ENCODE assay signal across 9 mouse cellular contexts in the genomic region with DNA sequence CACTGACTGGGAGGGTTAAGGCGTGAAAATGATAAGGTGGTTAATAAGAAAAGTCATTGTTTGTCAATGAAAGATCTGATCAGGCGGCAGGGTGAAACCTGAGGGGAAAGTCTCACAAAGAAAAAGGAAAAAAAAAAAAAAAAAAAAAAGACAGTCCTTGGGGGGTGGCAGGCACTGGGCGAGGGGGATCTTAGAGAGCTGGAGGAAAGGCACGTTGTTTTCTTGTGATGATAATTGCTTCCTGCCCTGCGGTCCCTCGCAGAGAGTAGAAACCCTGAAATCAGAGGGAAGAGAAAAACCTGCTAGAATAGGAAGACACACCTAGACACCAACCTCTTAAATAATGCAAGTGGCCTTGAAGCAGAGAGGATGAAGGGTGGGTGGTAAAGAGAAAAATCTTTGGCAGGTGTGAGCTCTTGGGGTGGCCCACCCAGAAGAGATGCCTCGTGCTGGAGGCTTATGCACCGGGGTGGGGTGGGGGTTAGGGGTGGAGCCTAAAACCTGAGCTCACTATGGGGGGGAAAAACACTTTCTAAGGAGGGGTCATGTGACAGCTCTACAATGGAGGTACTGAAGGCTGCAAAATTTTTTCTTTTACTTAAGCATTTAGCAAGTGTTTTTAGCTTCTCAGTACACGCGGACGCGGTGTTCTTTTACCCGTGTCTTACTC.
DNase-seq lines count a peak whose midpoint lies in the region; ATAC-seq lines count a peak whose summit lies in the region.
"Had no signal": no experiment of that assay in that cellular context is flagged by ENCODE, and none has a peak within 500 bp of the region (broad histone marks: within the 10 kb centered on the region; RNA-seq: fewer than 3 reads in every experiment).

No protein-coding gene starts in this region.

- H3K4me2 ChIP-seq in forebrain, embryonic 13.5 days = peak overlapping the region; percentile 37
- H3K4me2 ChIP-seq in hindbrain, embryonic 16.5 days (ENCODE audit: low read length) = peak overlapping the region; percentile 14; the same call in 1 of the 2 replicates
- peak overlapping the region; percentile 10; the same call in 1 of the 2 replicates for H3K4me2 ChIP-seq in stomach, embryonic 15.5 days
- H3K4me2 ChIP-seq: limb, embryonic 15.5 days had no signal

- no peak overlapping the region for H3K9ac ChIP-seq in forebrain, embryonic 13.5 days
- H3K9ac ChIP-seq in hindbrain, embryonic 16.5 days (ENCODE audit: low read depth, low read length) = peak overlapping the region; percentile 7; the same call in 1 of the 2 replicates
- no peak overlapping the region for H3K9ac ChIP-seq in stomach, embryonic 15.5 days
- H3K9ac ChIP-seq: limb, embryonic 15.5 days had no signal

- no peak for DNase-seq in Muller cell, postnatal 12 days (ENCODE audit: inconsistent ontology term)
- no peak for DNase-seq in kidney, postnatal 36 days
- DNase-seq: right cerebral cortex, postnatal 14 days had no signal

- H3K4me1 ChIP-seq in megakaryocyte, embryonic 14.5 days = peaks cover 14% of the 10 kb centered on the region
- peaks cover 15% of the 10 kb centered on the region for H3K4me1 ChIP-seq in forebrain, embryonic 13.5 days
- peaks cover 8% of the 10 kb centered on the region for H3K4me1 ChIP-seq in hindbrain, embryonic 16.5 days (ENCODE audit: control insufficient read depth, insufficient read depth, low read depth, low read length)
- 0 out of 2 replicates have a peak, but pooled peaks cover 6% of the 10 kb centered on the region for H3K4me1 ChIP-seq in stomach, embryonic 15.5 days

- H3K4me3 ChIP-seq in megakaryocyte, embryonic 14.5 days (replicated peaks) = peak overlapping the region; percentile 79
- peak overlapping the region; percentile 0; the same call in 1 of the 2 replicates for H3K4me3 ChIP-seq in forebrain, embryonic 13.5 days
- H3K4me3 ChIP-seq in hindbrain, embryonic 16.5 days (ENCODE audit: low read length) = no peak overlapping the region
- H3K4me3 ChIP-seq in stomach, embryonic 15.5 days (replicated peaks) = no peak overlapping the region
- H3K4me3 ChIP-seq: limb, embryonic 15.5 days had no signal

- no peaks in the 10 kb centered on the region for H3K36me3 ChIP-seq in megakaryocyte, embryonic 14.5 days (replicated peaks; ENCODE audit: low read length)
- no peaks in the 10 kb centered on the region for H3K36me3 ChIP-seq in forebrain, embryonic 13.5 days (ENCODE audit: poor library complexity, severe bottlenecking)
- H3K36me3 ChIP-seq in hindbrain, embryonic 16.5 days (ENCODE audit: control insufficient read depth, insufficient read depth, low read length) = no peaks in the 10 kb centered on the region
- H3K36me3 ChIP-seq in stomach, embryonic 15.5 days = no peaks in the 10 kb centered on the region
- H3K36me3 ChIP-seq: limb, embryonic 15.5 days had no signal

- H3K27ac ChIP-seq in forebrain, embryonic 13.5 days = no peak overlapping the region
- H3K27ac ChIP-seq in hindbrain, embryonic 16.5 days (ENCODE audit: low read depth, low read length) = no peak overlapping the region
- H3K27ac ChIP-seq in stomach, embryonic 15.5 days = no peak overlapping the region
- H3K27ac ChIP-seq: limb, embryonic 15.5 days had no signal

- no peak for ATAC-seq in megakaryocyte, adult 5-6 weeks (ENCODE audit: poor library complexity, severe bottlenecking)
- peak; percentile 71 for ATAC-seq in forebrain, embryonic 13.5 days
- ATAC-seq in hindbrain, embryonic 16.5 days = peak; percentile 7; the same call in 1 of the 2 replicates
- no peak for ATAC-seq in stomach, embryonic 15.5 days (ENCODE audit: insufficient read depth, low FRiP score, low read depth)

- peaks cover 7% of the 10 kb centered on the region for H3K27me3 ChIP-seq in megakaryocyte, embryonic 14.5 days (replicated peaks)
- no peaks in the 10 kb centered on the region for H3K27me3 ChIP-seq in forebrain, embryonic 13.5 days
- H3K27me3 ChIP-seq in hindbrain, embryonic 16.5 days (replicated peaks; ENCODE audit: control insufficient read depth, insufficient read depth, low read length) = no peaks in the 10 kb centered on the region
- H3K27me3 ChIP-seq in stomach, embryonic 15.5 days (replicated peaks) = no peaks in the 10 kb centered on the region
- H3K27me3 ChIP-seq: limb, embryonic 15.5 days had no signal

- peaks cover 20% of the 10 kb centered on the region for H3K9me3 ChIP-seq in megakaryocyte, embryonic 14.5 days
- H3K9me3 ChIP-seq in forebrain, embryonic 13.5 days (replicated peaks) = no peaks in the 10 kb centered on the region
- no peaks in the 10 kb centered on the region for H3K9me3 ChIP-seq in hindbrain, embryonic 16.5 days (ENCODE audit: control insufficient read depth, low read length)
- H3K9me3 ChIP-seq in stomach, embryonic 15.5 days = no peaks in the 10 kb centered on the region
- H3K9me3 ChIP-seq: limb, embryonic 15.5 days had no signal

- 14% methylated on average over 13 of the region's 13 CpGs for WGBS in forebrain, embryonic 13.5 days
- 17% methylated on average over 13 of the region's 13 CpGs for WGBS in hindbrain, embryonic 16.5 days
- WGBS in stomach, embryonic 15.5 days = 20% methylated on average over 13 of the region's 13 CpGs

Comparison
In these comparisons a context has a peak if more than half of its experiments do, and no peak if none do; other contexts are left out.
1. H3K4me3 ChIP-seq: peak in megakaryocyte, embryonic 14.5 days (single experiment) and forebrain, embryonic 13.5 days (single experiment); none in hindbrain, embryonic 16.5 days (single experiment) and stomach, embryonic 15.5 days (single experiment).
2. ATAC-seq: peak in forebrain, embryonic 13.5 days (single experiment) and hindbrain, embryonic 16.5 days (single experiment); none in megakaryocyte, adult 5-6 weeks (single experiment) and stomach, embryonic 15.5 days (single experiment).
3. Peak in every context shown above with its lines, with median percentiles within 50 percentile points of each other: H3K4me2 ChIP-seq.